Mouse (Mus musculus): ENCODE data around the gene Osbpl2. TPM values are rescaled to one million over a fixed set of nuclear protein-coding genes. Genes with fewer than 3 reads are reported as not detected.

Gene Osbpl2
- polyA plus RNA-seq, 1 experiment from 2014 or later = 59.9 TPM

DNA sequence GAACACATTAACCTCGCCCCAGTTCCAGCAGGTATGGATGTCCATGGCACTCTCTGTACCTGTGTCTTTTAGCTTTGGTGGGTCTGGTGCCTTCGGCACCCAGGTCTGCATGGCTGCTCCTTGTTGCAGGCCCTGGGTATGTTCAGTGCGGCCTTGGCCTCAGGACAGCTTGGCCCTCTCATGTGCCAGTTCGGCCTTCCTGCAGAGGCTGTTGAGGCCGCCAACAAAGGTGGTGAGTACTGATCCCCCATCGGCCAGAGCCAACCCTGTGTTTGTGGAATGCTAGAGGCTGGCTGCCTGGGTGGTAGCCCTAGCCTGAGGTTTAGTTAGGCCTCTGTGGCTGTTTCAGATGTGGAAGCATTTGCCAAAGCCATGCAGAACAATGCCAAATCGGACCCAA, 56.6 kb downstream of the Osbpl2 start:
- Histone ChIP-seq H3K9me3 (replicated peaks; ENCODE audit: control insufficient read depth, low read length) (no peaks in the 10 kb centered on the region), H3K9ac (ENCODE audit: low read length) (no peak overlapping the region), H3K4me1 (ENCODE audit: control insufficient read depth, insufficient read depth, low read length) (peaks cover 10% of the 10 kb centered on the region), H3K4me3 (ENCODE audit: low read depth, low read length) (no peak overlapping the region), H3K4me2 (ENCODE audit: low read length) (no peak overlapping the region), H3K27ac (ENCODE audit: low read depth, low read length) (no peak overlapping the region), H3K36me3 (ENCODE audit: control insufficient read depth, insufficient read depth, low read length) (peaks cover 59% of the 10 kb centered on the region), H3K27me3 (replicated peaks; ENCODE audit: control insufficient read depth, insufficient read depth, low read length) (no peaks in the 10 kb centered on the region)
- ATAC-seq (no peak), DNase-seq (ENCODE audit: low spot score) (no peak)
- WGBS = 94% methylated on average over 7 of the region's 7 CpGs

DNA sequence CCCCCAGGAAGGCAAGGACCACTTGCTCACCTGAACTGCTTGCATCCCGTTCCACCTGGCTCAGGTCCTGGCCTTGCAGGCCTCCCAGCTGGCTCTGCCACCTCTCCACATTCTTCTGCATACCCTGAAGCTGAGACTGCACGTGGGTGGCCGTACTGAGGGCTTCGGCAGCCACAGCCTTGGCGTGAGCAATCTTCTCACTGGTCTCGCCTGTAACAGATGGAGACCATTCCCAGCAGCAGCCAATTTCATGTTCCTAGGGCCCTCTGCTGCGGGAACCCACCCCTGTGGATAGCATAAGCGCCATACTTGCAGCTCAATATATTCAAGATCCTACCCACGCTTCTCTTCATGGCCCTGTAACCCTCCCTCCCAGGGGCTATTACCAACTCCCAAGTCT, 62.4 kb downstream of the Osbpl2 start:
- Histone ChIP-seq H3K36me3 (ENCODE audit: control insufficient read depth, insufficient read depth, low read length) (peaks cover 21% of the 10 kb centered on the region), H3K4me2 (ENCODE audit: low read length) (no peak overlapping the region), H3K27ac (ENCODE audit: low read depth, low read length) (no peak overlapping the region), H3K4me1 (ENCODE audit: control insufficient read depth, insufficient read depth, low read length) (no peaks in the 10 kb centered on the region), H3K4me3 (ENCODE audit: low read depth, low read length) (no peak overlapping the region), H3K9ac (ENCODE audit: low read length) (no peak overlapping the region), H3K9me3 (replicated peaks; ENCODE audit: control insufficient read depth, low read length) (no peaks in the 10 kb centered on the region), H3K27me3 (replicated peaks; ENCODE audit: control insufficient read depth, insufficient read depth, low read length) (no peaks in the 10 kb centered on the region)
- WGBS = 88% methylated on average over 9 of the region's 9 CpGs
- ATAC-seq = no peak
- DNase-seq (ENCODE audit: low spot score) = no peak

DNA sequence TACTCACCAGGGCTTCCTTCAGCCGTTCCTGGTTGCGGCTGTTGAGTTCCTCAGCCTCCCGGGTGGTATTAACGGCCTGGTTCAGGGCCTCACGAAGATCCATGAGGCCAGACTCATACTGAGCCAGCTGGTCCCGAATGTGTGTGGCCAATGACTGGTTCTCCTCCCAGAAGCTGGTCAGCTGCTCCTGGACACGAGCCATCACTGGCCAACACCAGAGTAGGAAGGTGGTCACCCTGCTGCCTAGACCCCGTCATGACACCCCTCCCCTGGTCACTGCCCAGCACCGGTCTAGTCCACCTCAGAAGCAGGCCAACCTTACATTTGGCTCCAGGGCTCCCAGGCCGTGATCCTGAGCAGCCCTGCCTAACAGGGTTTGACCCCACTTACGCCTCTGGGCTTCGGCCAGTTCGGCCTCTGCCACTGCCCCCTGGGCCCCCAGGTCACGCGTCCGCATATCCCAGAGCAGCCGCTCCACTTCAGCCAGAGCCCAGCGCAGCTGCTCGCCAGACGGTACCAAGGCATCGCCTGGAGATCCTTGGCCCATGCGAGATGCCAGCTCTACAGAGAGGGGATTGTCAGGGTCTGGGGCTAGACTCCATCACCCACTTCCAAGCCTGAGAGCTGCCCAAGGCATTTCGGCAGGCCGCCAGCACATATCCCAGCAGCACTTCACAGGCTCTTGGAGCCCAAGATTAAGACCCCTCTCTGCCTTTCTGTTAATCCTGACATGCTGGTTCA, 65.1 kb downstream of the Osbpl2 start:
- Histone ChIP-seq H3K9ac (ENCODE audit: low read length) (no peak overlapping the region), H3K36me3 (ENCODE audit: control insufficient read depth, insufficient read depth, low read length) (no peaks in the 10 kb centered on the region; the same call in 1 of the 2 replicates), H3K4me2 (ENCODE audit: low read length) (no peak overlapping the region), H3K4me1 (ENCODE audit: control insufficient read depth, insufficient read depth, low read length) (no peaks in the 10 kb centered on the region), H3K27ac (ENCODE audit: low read depth, low read length) (no peak overlapping the region), H3K27me3 (replicated peaks; ENCODE audit: control insufficient read depth, insufficient read depth, low read length) (no peaks in the 10 kb centered on the region), H3K9me3 (replicated peaks; ENCODE audit: control insufficient read depth, low read length) (no peaks in the 10 kb centered on the region), H3K4me3 (ENCODE audit: low read depth, low read length) (no peak overlapping the region)
- no peak for DNase-seq (ENCODE audit: low spot score)
- WGBS = 94% methylated on average over 24 of the region's 24 CpGs
- ATAC-seq = no peak; the same call in 1 of the 2 replicates

DNA sequence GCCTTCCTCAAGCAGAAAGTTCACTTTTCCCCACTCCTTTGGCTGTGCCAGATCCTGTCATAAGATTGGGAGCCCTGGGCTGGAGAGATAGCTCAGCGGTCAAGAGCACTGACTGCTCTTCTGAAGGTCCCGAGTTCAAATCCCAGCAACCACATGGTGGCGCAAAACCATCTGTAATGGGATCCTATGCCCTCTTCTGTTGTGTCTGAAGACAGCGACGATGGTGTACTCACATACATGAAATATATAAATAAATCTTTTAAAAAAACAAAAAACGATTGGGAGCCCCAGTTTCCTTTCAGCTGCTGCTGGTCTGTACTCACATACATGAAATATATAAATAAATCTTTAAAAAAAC, 65.6 kb downstream of the Osbpl2 start:
- no peaks in the 10 kb centered on the region for H3K27me3 ChIP-seq (replicated peaks; ENCODE audit: control insufficient read depth, insufficient read depth, low read length)
- no peak overlapping the region for H3K4me2 ChIP-seq (ENCODE audit: low read length)
- no peaks in the 10 kb centered on the region for H3K9me3 ChIP-seq (replicated peaks; ENCODE audit: control insufficient read depth, low read length)
- H3K9ac ChIP-seq (ENCODE audit: low read length) = no peak overlapping the region
- ATAC-seq = no peak
- 90% methylated on average over 6 of the region's 6 CpGs for WGBS
- DNase-seq (ENCODE audit: low spot score) = no peak
- H3K27ac ChIP-seq (ENCODE audit: low read depth, low read length) = no peak overlapping the region
- H3K4me3 ChIP-seq (ENCODE audit: low read depth, low read length) = no peak overlapping the region
- no peaks in the 10 kb centered on the region; the same call in 1 of the 2 replicates for H3K36me3 ChIP-seq (ENCODE audit: control insufficient read depth, insufficient read depth, low read length)
- no peaks in the 10 kb centered on the region for H3K4me1 ChIP-seq (ENCODE audit: control insufficient read depth, insufficient read depth, low read length)

DNA sequence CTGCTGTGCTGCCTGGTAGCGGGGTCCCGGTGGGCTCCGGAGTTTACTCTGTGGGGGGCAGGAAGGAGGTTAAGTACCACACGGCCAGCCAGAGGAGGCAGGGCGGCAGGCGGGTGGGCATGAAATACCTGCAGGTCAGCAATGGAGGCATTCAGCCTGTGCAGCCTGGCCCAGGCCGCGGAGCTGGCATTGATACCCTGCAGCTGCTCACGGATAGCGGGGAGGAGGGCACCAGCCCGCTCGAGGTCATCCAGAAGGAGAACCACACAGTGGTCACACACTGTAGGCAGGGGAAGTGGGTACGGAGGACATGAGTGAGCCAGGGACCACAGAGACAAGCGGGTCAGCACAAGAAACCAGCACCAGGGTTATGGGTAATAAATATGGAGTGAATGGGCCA, 66.6 kb downstream of the Osbpl2 start:
- Histone ChIP-seq H3K9me3 (replicated peaks; ENCODE audit: control insufficient read depth, low read length) (no peaks in the 10 kb centered on the region), H3K36me3 (ENCODE audit: control insufficient read depth, insufficient read depth, low read length) (no peaks in the 10 kb centered on the region; the same call in 1 of the 2 replicates), H3K27me3 (replicated peaks; ENCODE audit: control insufficient read depth, insufficient read depth, low read length) (no peaks in the 10 kb centered on the region), H3K9ac (ENCODE audit: low read length) (no peak overlapping the region), H3K4me1 (ENCODE audit: control insufficient read depth, insufficient read depth, low read length) (no peaks in the 10 kb centered on the region), H3K4me3 (ENCODE audit: low read depth, low read length) (no peak overlapping the region), H3K4me2 (ENCODE audit: low read length) (no peak overlapping the region), H3K27ac (ENCODE audit: low read depth, low read length) (no peak overlapping the region)
- DNase-seq (ENCODE audit: low spot score) (no peak), ATAC-seq (no peak)
- WGBS = 90% methylated on average over 14 of the region's 14 CpGs

DNA sequence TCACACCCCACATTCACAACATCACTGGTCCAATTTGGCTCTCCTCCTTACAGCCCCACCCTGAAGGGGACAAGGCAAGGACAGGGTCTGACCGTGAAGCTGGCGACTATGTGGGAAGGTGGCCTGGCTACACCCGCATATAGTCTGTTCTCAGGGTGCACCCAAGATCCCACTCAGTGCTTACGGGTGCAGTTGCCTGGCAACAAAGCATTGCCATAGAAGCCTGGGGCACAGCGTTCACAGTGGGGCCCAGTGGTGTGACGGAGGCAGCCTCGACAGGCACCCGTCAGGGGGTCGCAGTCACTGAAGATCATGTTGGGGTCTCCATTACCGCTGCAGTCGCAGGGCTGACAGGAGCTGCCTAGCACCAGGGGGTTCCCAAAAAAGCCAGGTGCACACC, 68.3 kb downstream of the Osbpl2 start:
- H3K9ac ChIP-seq (ENCODE audit: low read length) = no peak overlapping the region
- no peaks in the 10 kb centered on the region for H3K27me3 ChIP-seq (replicated peaks; ENCODE audit: control insufficient read depth, insufficient read depth, low read length)
- ATAC-seq (no peak), DNase-seq (ENCODE audit: low spot score) (no peak)
- H3K4me2 ChIP-seq (ENCODE audit: low read length) = no peak overlapping the region
- no peak overlapping the region for H3K27ac ChIP-seq (ENCODE audit: low read depth, low read length)
- WGBS = 91% methylated on average over 11 of the region's 11 CpGs
- H3K36me3 ChIP-seq (ENCODE audit: control insufficient read depth, insufficient read depth, low read length) = no peaks in the 10 kb centered on the region
- no peaks in the 10 kb centered on the region for H3K4me1 ChIP-seq (ENCODE audit: control insufficient read depth, insufficient read depth, low read length)
- no peaks in the 10 kb centered on the region for H3K9me3 ChIP-seq (replicated peaks; ENCODE audit: control insufficient read depth, low read length)
- no peak overlapping the region for H3K4me3 ChIP-seq (ENCODE audit: low read depth, low read length)

DNA sequence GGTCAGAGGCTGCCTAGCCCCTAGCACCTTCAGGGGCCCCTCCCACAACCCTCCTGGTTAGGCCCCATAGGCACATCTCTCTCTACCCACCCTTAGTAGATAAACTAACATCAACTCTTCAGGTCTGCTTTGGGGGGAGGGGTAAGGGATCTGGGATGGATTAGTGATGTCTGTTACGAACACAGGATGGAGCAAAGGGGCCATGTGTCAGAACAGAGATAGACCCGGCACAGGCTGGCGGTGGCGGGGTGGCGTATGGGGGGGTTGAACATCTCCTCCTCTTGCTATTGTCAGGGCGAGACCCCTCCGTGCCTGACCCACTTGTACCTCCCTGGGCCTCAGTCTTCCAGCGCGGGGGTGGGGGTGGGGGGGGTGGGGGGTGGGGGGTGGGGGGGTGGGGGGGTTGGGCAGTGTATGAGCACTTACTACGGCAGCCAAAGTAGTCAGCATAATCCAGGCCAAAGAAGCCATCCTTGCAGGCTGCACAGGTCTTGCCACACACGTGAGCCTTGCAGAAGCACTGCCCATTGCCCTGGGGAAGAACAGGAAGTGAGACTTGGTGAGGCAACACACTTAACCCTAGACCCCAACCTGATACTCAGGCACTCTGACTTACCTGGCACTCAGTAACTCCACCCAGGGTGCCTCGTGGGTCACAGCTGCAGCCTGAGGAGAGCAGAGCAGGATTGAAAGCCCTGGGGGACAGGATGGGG, 77.7 kb downstream of the Osbpl2 start:
- Histone ChIP-seq H3K4me1 (ENCODE audit: control insufficient read depth, insufficient read depth, low read length) (no peaks in the 10 kb centered on the region), H3K4me2 (ENCODE audit: low read length) (no peak overlapping the region), H3K27me3 (replicated peaks; ENCODE audit: control insufficient read depth, insufficient read depth, low read length) (no peaks in the 10 kb centered on the region), H3K9ac (ENCODE audit: low read length) (no peak overlapping the region), H3K9me3 (replicated peaks; ENCODE audit: control insufficient read depth, low read length) (no peaks in the 10 kb centered on the region), H3K27ac (ENCODE audit: low read depth, low read length) (no peak overlapping the region), H3K36me3 (ENCODE audit: control insufficient read depth, insufficient read depth, low read length) (no peaks in the 10 kb centered on the region), H3K4me3 (ENCODE audit: low read depth, low read length) (no peak overlapping the region)
- 82% methylated on average over 12 of the region's 12 CpGs for WGBS
- 0 out of 2 replicates have a peak, but pooled peaks have one; percentile 8 for ATAC-seq
- DNase-seq (ENCODE audit: low spot score) = no peak

DNA sequence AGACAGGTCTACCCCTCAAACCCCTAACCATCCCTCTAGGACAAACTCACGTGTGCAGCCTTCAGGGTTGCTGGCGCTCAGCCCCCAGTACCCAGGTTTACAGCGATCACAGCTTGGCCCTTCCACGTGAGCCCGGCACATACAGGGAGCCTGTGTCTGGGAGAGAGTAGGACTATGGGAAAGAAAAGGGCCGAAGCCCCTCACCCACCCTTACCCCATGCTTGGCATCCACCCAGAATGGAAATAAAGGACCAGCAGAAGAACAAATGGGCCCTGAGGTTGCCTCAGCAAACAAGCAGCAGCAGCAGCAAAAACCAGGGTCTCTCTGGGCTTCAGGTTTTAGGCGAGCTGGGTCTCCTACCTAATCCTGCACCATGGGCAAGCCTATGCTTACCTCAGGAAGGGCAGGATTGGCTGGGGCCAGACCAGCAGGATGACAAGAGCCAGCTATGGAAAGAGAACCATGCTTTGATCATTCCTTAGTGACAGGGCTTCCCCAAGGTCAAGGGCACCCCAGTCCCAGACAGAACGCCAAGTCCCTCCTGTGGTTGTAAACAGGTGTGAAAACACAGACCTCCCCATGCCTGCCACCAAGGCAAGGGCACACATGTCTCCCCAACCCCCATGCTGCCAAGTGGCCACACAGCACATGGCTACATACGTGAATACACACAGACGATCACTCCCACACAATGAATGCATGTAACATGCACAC, 78.4 kb downstream of the Osbpl2 start:
- Histone ChIP-seq H3K9ac (ENCODE audit: low read length) (no peak overlapping the region), H3K4me1 (ENCODE audit: control insufficient read depth, insufficient read depth, low read length) (no peaks in the 10 kb centered on the region), H3K4me2 (ENCODE audit: low read length) (no peak overlapping the region), H3K27ac (ENCODE audit: low read depth, low read length) (no peak overlapping the region), H3K4me3 (ENCODE audit: low read depth, low read length) (no peak overlapping the region), H3K36me3 (ENCODE audit: control insufficient read depth, insufficient read depth, low read length) (no peaks in the 10 kb centered on the region), H3K9me3 (replicated peaks; ENCODE audit: control insufficient read depth, low read length) (no peaks in the 10 kb centered on the region), H3K27me3 (replicated peaks; ENCODE audit: control insufficient read depth, insufficient read depth, low read length) (no peaks in the 10 kb centered on the region)
- WGBS = 50% methylated on average over 10 of the region's 10 CpGs
- peak; percentile 33 for DNase-seq (ENCODE audit: low spot score)
- ATAC-seq = peak; percentile 56; the same call in 1 of the 2 replicates

DNA sequence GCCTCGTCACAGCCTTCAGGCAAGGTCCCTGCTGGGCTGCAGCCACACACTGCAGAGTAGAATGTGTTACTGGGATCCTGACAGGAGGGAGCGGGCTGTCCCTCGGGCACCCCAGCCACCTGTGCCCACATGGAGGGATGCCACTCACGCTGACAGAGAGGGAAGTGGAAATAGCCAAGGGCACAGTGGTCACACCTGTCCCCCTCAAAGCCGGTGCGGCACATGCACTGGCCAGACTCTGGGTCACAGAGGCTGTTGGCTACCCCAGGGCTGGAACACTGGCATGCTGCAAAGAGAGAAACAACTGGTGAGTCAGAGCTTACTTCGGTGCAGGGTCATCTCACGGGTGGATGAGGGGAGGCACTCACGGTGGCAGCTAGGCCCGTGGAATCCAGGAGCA, 79.7 kb downstream of the Osbpl2 start:
- Histone ChIP-seq H3K27ac (ENCODE audit: low read depth, low read length) (no peak overlapping the region), H3K4me1 (ENCODE audit: control insufficient read depth, insufficient read depth, low read length) (no peaks in the 10 kb centered on the region), H3K9me3 (replicated peaks; ENCODE audit: control insufficient read depth, low read length) (no peaks in the 10 kb centered on the region), H3K27me3 (replicated peaks; ENCODE audit: control insufficient read depth, insufficient read depth, low read length) (no peaks in the 10 kb centered on the region), H3K9ac (ENCODE audit: low read length) (no peak overlapping the region), H3K4me2 (ENCODE audit: low read length) (no peak overlapping the region), H3K36me3 (ENCODE audit: control insufficient read depth, insufficient read depth, low read length) (no peaks in the 10 kb centered on the region), H3K4me3 (ENCODE audit: low read depth, low read length) (no peak overlapping the region)
- no peak for DNase-seq (ENCODE audit: low spot score)
- 92% methylated on average over 10 of the region's 10 CpGs for WGBS
- no peak for ATAC-seq

Data from forebrain, embryonic 14.5 days (tissue).